Mouse (Mus musculus) stomach, postnatal 0 days (tissue): ENCODE data around the gene Ccdc82. TPM values are rescaled to one million over a fixed set of nuclear protein-coding genes. Genes with fewer than 3 reads are reported as not detected.

Experiments
- ATAC-seq: fragments of 200-750 bp; cut with Nextera tagmentation; 2 replicates; pipeline ENCODE4 v1.8.0; 2017; ENCODE audit not compliant: low FRiP score, low TSS enrichment
- DNase-seq: peaks from one replicate; pipeline ENCODE4 v3.0.0-alpha.2; 2016; ENCODE audit warnings: low spot score
- H3K27ac ChIP-seq: fragments of 300-500 bp; sonication (generic); replicated peaks from 2 replicates; pipeline ENCODE4 v1.5.1; 2014; ENCODE audit warnings: mild to moderate bottlenecking, control low read depth
- H3K27me3 ChIP-seq: fragments of 300-500 bp; sonication (generic); 2 replicates; pipeline ENCODE4 v1.6.1; 2014; ENCODE audit warnings: low read length; ENCODE audit not compliant: control insufficient read depth, insufficient read depth
- H3K36me3 ChIP-seq: fragments of 300-500 bp; sonication (generic); 2 replicates; pipeline ENCODE4 v1.6.1; 2014; ENCODE audit warnings: low read length, mixed read lengths; ENCODE audit not compliant: control insufficient read depth, insufficient read depth
- H3K4me1 ChIP-seq: fragments of 300-500 bp; sonication (generic); replicated peaks from 2 replicates; pipeline ENCODE4 v1.6.1; 2014; ENCODE audit warnings: antibody characterized with exemption; ENCODE audit not compliant: control insufficient read depth, insufficient read depth
- H3K4me2 ChIP-seq: fragments of 300-500 bp; sonication (generic); replicated peaks from 2 replicates; pipeline ENCODE4 v1.6.1; 2014; ENCODE audit warnings: low read depth, mild to moderate bottlenecking, control low read depth, moderate library complexity
- H3K4me3 ChIP-seq: fragments of 300-500 bp; sonication (generic); 2 replicates; pipeline ENCODE4 v1.5.1; 2014; ENCODE audit warnings: low read depth, low read length, control low read depth
- H3K9ac ChIP-seq: fragments of 300-500 bp; sonication (generic); 2 replicates; pipeline ENCODE4 v1.6.1; 2014; ENCODE audit warnings: mild to moderate bottlenecking, low read length, control low read depth, mixed read lengths
- H3K9me3 ChIP-seq: fragments of 300-500 bp; sonication (generic); 2 replicates; pipeline ENCODE4 v1.6.1; 2016; ENCODE audit warnings: low read length; ENCODE audit not compliant: control insufficient read depth
- CTCF ChIP-seq: IDR thresholded peaks from 2 replicates; pipeline ENCODE4 v1.5.1; 2016; ENCODE audit warnings: antibody characterized with exemption, low read depth, mild to moderate bottlenecking, moderate library complexity
- EP300 ChIP-seq: optimal IDR thresholded peaks from 2 replicates; pipeline ENCODE3; 2016; ENCODE audit warnings: antibody characterized with exemption
- WGBS: fragments of 180-500 bp; shearing (Covaris S2); extraction: QIAGEN DNeasy Blood & Tissue Kit; methylation state at CpG from one replicate; pipeline ENCODE4 v1.1.7; 2014; 5-methylcytosine and 5-hydroxymethylcytosine counted together
- polyA plus RNA-seq: library from polyadenylated mRNA; unstranded; fragments of >200 nt; fragmentation: Nextera tagmentation; extraction: Ambion mirVana; gene quantifications from 2 replicates; pipeline ENCODE4 v1.2.1, GENCODE M21; 2015

Ccdc82 gene
- polyA plus RNA-seq, 1 experiment from 2014 or later = 4.7 TPM

DNA sequence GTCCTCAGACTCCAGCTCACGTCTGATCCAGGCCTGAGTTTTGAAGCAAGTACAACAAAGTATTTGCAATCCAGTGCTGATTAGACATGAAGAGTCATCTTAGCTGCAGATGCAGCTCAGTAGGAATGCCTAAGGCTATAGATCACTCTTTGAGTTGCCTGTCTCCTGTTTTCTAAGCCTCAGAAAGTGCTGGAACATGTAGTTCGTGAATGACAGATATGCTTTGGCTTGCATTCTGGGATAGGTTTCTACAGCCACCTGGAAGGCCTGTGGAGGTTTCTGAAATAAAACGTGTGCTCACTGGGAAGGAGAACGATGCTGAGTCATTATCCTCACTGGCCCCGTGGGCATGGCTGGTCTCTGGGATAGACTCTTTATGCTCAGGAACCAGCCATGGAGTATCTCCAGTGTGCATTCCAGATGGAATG is 67.8 kb downstream of the Ccdc82 start:
- Histone ChIP-seq H3K9me3 (no peaks in the 10 kb centered on the region), H3K27me3 (no peaks in the 10 kb centered on the region), H3K4me1 (no peaks in the 10 kb centered on the region), H3K4me3 (no peak overlapping the region), H3K4me2 (no peak overlapping the region), H3K27ac (no peak overlapping the region), H3K9ac (no peak overlapping the region), H3K36me3 (no peaks in the 10 kb centered on the region)
- DNase-seq = no peak
- ATAC-seq = no peak
- TF ChIP-seq CTCF = no peak
- no peak for TF ChIP-seq EP300
- 52% methylated on average over 5 of the region's 5 CpGs for WGBS

DNA sequence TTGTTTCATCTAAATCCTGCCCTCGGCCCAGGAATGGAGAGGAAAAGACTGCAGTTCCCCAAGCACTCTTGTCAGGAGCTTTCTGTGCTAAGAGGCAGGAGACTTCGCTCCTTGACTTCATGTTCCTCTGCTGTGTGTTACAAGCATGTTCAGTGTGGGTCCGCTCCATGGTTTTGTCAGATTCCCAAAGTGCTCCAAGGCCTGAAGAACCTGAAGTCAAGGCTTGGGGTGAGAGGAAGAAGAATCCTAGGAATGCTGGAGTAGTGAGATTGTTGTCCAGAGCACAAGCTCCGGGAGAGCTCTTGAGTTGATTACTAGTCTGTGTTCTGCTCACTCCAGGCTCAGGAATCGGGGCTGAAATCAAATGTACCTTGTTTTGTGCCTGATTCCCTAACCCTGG is 68.6 kb downstream of the Ccdc82 start:
- H3K4me1 ChIP-seq = no peaks in the 10 kb centered on the region
- H3K9me3 ChIP-seq = no peaks in the 10 kb centered on the region
- H3K27ac ChIP-seq = no peak overlapping the region
- TF ChIP-seq EP300 (no peak), CTCF (no peak)
- no peaks in the 10 kb centered on the region for H3K27me3 ChIP-seq
- ATAC-seq = no peak
- H3K9ac ChIP-seq = no peak overlapping the region
- 68% methylated on average over 5 of the region's 5 CpGs for WGBS
- H3K4me2 ChIP-seq = no peak overlapping the region
- H3K4me3 ChIP-seq = no peak overlapping the region
- DNase-seq = no peak
- no peaks in the 10 kb centered on the region for H3K36me3 ChIP-seq

DNA sequence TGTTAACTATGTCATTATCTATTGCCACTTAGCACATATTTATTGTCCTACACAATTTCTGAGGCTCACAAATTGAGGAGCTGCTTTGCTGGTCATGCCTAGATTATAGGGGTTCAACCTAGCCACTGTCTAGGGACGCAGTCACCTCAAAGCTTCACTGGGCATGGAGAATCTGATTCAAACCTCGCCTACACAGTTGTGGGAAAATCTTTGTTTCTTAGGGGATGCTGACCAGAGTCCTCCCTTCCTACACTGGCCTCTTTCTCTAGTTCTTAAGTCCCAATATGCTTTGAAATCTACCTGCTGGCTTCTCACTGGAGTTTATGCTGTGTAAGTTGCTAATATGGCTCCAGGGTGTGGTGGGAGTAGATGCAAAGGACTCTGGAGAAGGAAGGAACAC is 72.8 kb downstream of the Ccdc82 start:
- Histone ChIP-seq H3K4me3 (no peak overlapping the region), H3K4me2 (no peak overlapping the region), H3K4me1 (peaks cover 5% of the 10 kb centered on the region), H3K27me3 (no peaks in the 10 kb centered on the region), H3K9ac (no peak overlapping the region), H3K27ac (no peak overlapping the region), H3K36me3 (no peaks in the 10 kb centered on the region), H3K9me3 (no peaks in the 10 kb centered on the region)
- 92% methylated on average over 2 of the region's 2 CpGs for WGBS
- TF ChIP-seq CTCF (no peak), EP300 (no peak)
- ATAC-seq (no peak), DNase-seq (no peak)

DNA sequence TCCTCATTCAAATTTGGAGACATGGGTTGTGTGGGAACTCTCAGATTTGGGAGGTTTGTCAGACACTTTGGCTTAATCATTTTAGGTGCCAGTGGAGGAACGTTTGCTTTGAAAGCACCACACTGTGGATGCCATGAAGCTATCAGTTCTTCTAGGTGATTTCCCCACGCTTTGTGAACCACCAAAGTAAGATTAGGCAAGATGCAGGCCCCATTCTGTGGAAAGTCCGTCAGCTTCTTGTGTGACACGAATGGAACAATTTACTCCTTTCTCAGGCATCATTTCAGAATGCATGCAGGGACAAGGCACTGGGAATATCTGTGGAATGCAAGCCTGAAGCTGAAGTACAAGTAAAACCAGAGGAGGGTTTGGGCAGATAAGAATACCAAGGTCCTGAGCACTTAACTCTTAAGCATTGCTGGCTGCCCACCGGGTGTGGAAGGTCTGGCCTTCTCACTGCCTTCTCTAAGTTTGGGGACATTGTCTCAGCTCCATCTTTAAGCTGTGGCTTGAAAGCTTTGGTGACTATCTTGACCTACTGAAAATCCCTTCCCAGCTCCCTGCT is 74.1 kb downstream of the Ccdc82 start:
- no peak for TF ChIP-seq EP300
- TF ChIP-seq CTCF = no peak
- H3K36me3 ChIP-seq = no peaks in the 10 kb centered on the region
- H3K4me3 ChIP-seq = no peak overlapping the region
- WGBS = 74% methylated on average over 5 of the region's 5 CpGs
- no peak overlapping the region for H3K4me2 ChIP-seq
- no peak for DNase-seq
- H3K4me1 ChIP-seq = peaks cover 5% of the 10 kb centered on the region
- H3K9ac ChIP-seq = no peak overlapping the region
- H3K9me3 ChIP-seq = no peaks in the 10 kb centered on the region
- no peak for ATAC-seq
- H3K27ac ChIP-seq = no peak overlapping the region
- H3K27me3 ChIP-seq = no peaks in the 10 kb centered on the region

DNA sequence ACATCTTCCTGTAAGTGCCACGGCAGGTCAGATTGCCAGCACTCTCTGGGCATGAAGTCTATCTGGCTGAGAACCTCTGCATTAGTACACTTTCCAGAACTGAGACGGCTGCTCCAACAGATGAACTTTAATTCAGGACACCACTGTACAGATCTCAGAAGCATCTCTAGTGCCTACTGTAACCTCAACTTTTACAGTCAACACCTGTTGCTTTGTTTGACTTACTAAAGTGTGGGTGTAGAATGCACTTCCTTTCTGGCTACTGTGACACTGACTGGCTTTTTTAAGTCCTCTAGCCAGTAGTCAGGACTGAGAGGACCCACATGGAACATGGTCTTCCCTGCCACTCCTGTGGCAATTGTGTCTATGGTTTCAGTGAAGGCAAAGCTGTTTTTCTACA is 76.3 kb downstream of the Ccdc82 start:
- DNase-seq = no peak
- no peak overlapping the region for H3K4me3 ChIP-seq
- TF ChIP-seq EP300 (no peak), CTCF (no peak)
- peak overlapping the region; percentile 19 for H3K27ac ChIP-seq
- ATAC-seq = no peak
- H3K4me2 ChIP-seq = no peak overlapping the region
- H3K9ac ChIP-seq = no peak overlapping the region
- peaks cover 5% of the 10 kb centered on the region for H3K4me1 ChIP-seq
- H3K27me3 ChIP-seq = no peaks in the 10 kb centered on the region
- 48% methylated on average over 2 of the region's 2 CpGs for WGBS
- H3K36me3 ChIP-seq = no peaks in the 10 kb centered on the region
- H3K9me3 ChIP-seq = no peaks in the 10 kb centered on the region

DNA sequence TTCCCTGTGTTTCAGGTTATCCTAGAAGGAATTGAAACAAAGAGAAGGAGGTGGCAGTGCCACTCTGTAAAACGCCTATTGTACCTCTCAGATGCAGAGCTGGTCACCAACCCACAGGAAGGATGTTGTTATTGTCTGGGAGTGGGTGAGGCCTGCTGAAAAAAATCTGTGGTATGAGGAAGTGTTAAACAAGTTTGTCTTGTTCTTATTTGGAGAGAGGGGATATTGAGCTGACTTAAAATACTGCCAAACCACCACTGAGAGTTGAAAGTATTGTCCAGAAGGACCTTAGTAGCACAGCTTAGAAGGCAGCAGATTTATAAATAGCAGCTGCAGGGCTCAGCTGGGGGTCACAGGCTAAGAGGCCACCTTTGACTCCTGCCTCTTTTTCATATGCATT is 76.9 kb downstream of the Ccdc82 start:
- WGBS = 15% methylated on average over 1 of the region's 1 CpGs
- peak overlapping the region; percentile 19 for H3K27ac ChIP-seq

More for the DNA sequence above, 76.9 kb downstream of the Ccdc82 start:
- DNase-seq (no peak), ATAC-seq (peak; percentile 67)
- no peaks in the 10 kb centered on the region for H3K9me3 ChIP-seq
- H3K36me3 ChIP-seq = no peaks in the 10 kb centered on the region
- TF ChIP-seq CTCF = no peak
- no peak for TF ChIP-seq EP300
- H3K27me3 ChIP-seq = no peaks in the 10 kb centered on the region
- H3K4me3 ChIP-seq = no peak overlapping the region
- H3K9ac ChIP-seq = no peak overlapping the region
- peaks cover 5% of the 10 kb centered on the region for H3K4me1 ChIP-seq
- no peak overlapping the region for H3K4me2 ChIP-seq

Other genes starting within 250 kb of the Ccdc82 start
- 6.5 and 7.2 TPM in 2 replicates for gene Jrkl, start 1.1 kb upstream of the Ccdc82 start, polyA plus RNA-seq
- 4.0 and 4.3 TPM in 2 replicates for gene Maml2, start 51.0 kb downstream of the Ccdc82 start, polyA plus RNA-seq
- gene Gm17571, start 199.8 kb downstream of the Ccdc82 start, polyA plus RNA-seq = not detected in 2 replicates